Mouse (Mus musculus) layer of hippocampus, adult 11-12 months (tissue): ENCODE results near the gene 4930523C07Rik.

ENCODE experiments used
- DNase-seq: peaks from one replicate; pipeline ENCODE4 v3.0.0; 2022; ENCODE audit warnings: low spot score

4930523C07Rik gene

DNA sequence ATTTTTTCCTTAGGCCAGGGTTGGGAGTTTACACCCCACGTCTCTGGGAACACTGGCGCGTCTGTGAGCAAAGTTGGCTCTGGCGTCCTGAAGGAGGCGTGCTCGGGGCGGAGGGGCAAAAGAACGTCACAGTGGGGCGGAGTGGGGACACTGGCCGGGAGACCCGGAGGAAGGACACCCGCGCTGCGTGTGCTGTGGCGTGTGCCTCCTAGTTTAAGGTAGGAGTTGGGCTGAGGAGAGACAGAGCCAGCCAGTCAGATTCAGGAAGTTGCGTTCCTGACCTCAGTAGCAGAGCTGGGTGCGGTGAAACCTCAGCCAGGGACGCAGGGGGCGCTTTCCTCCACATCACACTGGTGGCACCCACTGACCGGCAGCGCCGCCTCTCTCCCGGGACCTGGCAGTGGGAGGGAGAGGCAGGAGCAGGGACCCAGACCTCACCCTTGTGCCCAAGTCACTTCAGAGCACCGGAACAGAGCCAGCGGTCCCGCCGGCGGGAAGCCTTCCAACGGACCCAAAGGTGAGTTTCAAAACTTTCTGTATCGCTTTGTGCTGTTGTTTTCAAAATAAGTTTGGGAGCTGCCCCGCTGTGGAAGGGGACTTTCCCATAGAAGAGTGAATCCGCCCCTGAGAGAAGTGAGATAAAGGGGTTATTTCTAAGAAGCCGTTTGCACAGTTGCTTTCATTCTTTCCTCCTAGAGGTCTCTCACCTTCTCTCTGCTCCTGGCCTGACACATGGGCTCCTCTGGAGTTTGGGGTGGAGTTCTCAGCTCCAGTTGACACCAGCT is at the start of gene 4930523C07Rik:
Gene 4930523C07Rik, plus strand, starts transcription at position 146 of the 785 bp plus-strand sequence.
- peak; percentile 9 for DNase-seq

DNA sequence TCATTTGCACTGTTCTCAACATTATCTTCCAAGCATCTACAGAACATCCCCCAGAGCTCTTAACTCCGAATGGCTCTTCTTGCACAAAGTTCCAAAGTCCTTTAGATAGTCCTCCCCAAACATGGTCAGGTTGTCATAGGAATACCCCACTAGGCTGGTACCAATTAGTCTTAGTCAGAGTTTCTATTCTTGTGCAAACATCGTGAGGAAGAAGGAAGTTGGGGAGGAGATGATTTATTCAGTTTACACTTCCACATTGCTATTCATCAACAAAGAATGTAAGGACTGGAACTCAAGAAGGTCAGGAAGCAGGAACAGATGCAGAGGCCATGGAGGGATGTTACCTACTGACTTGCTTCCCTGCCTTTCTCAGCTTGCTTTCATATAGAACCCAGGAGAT is 46.9 kb upstream of the 4930523C07Rik start:
- DNase-seq, result no peak

GRCm38 (mm10) chr1:159998349-159998748 is 45.8 kb upstream of the 4930523C07Rik start:
- DNase-seq, result no peak

DNA sequence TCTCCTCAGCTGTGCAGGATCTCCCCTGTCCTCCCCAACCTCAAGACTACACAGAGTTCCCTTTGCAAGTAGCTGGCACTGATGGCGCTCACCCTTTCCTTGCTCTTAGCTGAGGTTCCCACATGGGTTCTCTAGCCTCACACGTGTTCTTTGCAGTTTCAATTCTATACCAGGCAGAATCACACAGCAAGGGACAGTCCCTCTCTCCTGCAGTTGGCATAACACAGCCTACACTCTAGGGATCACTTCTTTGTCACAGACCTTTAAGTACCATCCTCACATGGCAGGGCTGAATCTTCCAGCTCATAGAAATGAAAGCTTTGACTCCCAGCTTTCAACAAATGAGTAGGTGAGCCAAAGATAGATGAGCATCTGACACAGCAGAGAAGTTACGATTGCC is 45.0 kb upstream of the 4930523C07Rik start:
- no peak for DNase-seq

DNA sequence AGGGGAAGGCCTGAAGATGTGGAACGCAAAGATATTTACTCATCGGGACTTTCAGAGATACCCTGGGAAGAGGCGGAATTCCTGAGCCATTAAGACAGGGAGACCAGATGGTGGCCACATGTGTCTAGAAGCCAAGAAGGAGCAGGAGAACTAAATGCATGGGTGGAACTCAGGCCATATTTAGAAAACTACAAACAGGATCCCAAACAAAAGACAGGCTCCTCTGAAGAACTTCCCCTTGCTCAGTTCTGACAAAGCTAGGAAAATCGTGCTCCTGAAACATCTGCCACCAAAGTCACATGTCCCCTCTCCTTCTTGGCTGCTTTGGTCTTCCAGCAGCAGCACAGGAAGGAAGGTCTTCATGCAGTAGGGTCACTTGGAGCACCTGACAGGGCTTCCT is 38.9 kb upstream of the 4930523C07Rik start:
- no peak for DNase-seq

DNA sequence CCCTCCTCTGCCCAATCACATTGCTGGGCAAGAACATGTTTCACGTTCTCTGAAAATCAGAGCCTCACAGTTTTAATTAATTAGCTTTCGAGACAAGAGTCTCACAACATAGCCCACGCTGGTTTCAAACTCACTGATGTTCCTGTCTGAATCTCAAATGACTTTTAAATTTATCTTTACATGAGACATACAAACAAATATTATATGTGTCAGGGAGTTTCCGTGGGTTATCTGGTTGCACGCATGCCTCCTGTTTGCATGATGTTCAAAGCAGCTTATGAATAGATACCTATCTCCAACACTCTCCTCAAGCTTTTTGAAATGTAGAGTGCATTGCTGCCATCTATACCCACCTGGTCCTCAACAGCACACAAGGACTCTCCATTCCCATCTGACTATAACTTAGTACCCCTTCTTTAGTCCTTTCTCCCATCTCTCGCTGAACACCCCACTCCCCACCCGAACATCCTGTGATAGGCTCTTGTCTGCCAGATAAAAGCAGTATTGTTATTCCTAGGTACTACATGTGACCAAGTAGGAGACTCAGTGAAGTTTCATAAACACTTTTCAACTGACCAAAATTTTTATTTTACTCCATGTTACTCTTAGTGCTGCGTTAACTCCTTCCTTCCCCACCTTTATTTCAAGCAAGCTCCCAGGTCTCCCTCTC is 37.1 kb upstream of the 4930523C07Rik start:
- DNase-seq, result no peak

DNA sequence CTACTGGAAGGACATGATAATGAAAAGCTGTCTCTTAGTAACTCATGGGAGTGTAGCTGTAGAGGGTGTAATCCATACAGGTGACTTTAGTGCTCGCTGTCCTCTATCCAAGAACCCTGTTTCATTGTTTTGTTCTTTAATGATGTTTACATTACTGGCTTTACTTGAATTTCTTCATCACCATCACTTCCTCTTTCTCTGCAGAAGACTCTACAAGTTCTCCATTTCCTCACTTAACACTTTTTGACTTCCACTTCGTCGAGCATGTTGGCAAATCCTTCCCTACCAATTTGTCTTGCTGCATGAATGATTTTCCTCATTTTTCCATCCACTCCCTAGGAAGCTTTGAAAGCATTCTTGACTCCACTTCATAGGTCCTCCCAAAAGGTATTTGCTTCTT is 31.1 kb upstream of the 4930523C07Rik start:
- no peak for DNase-seq

DNA sequence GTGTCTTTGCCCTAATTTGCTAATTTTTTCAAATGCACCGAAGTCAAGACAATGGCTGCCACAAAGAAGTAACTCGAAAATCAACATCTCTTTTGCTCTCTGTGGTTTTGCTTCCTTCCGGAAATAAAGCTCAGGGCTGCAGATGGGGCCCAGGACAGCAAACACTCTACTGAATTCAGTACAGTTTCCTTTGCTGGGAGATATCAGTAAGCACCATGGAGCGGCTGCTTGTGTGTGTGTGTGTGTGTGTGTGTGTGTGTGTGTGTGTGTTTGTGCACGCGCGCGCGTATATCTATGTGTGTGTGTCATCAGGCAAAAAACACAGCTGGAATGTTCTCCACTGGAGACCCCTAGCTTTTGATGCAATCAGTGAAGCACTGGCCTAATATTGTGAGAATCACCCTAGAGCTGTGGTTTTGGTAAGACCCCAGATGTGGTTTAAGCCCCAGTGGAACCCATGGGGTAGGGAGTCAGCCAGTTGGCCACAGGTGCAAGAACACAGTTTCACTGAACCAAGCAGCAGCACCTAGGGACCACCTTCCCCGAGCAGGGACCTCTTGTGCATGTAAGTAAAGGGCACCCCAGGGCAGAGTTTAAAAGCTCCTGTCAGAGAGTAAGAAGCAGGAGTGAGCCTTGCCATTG is 19.7 kb upstream of the 4930523C07Rik start:
- DNase-seq, result no peak

DNA sequence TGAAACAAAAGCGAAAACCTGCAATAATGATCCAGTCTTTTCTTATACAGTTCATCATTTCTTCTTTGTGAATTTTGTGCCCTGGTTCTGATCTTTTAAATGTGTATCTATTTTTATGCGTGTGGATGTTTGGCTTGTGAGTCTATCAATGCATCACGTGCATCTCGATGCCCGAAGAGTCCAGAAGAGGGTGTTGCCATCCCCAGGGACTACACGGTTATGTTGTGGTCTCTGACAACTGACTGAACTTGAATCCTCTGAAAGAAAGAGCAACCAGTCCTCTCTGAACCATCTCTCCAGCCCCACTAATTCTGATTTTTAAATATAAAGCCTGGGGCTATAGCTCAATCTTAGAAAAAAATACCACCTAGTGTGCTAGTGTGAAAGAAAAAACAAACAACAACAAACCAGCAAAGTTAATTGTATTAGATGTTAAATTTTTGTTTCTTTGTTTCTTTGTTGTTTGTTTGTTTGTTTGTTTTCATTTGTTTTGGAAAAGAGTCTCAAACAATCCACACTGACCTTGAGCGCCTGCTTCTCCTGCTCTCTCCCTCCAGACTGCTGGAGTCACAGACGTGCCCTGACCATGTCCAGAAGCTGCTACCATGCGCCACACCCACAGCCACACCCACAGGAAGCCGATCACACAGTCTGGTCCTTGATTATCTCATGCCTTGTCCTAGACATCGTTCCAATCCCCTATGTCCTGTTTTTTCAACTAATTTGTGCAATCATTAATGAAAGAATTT is 18.9 kb upstream of the 4930523C07Rik start:
- no peak for DNase-seq

DNA sequence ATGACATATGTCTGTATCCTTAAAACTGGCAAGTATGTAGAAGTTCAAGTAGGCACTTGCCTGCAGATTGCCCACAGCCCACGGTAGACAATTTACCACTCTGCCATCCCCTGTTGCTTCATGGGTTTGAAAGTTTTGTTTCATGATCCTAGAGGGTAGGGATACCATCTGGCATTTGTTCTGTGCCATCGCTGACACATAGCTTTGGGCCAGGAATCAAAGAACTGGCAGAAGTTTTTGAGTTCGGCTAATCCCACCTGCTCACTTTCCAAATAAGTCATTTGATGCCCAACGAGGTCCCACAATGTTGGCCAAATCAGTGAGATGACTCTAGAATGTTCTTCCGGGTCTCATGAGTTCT is 18.3 kb upstream of the 4930523C07Rik start:
- DNase-seq, result peak; percentile 29

DNA sequence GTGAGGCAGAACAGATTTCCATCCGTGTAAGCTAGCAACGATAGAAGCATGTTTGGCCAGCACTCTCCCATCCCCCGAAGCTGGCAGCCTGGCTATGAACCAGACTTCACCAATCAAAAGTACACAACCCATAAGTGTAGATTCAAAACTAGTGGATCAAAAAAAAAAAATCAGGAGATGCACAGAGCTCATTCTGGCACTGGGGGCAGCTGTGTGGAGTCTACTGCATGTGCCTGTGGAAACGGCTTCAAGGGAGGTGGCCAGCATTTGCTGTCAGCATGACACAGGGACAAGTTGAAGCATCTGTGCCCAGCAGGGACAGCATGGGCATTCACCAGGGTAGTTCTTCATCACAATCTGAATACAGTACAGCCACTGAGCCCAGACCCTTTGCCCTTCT is 16.2 kb upstream of the 4930523C07Rik start:
- DNase-seq, result no peak

GRCm38 (mm10) chr1:160033948-160034598 is 10.1 kb upstream of the 4930523C07Rik start:
- no peak for DNase-seq

- DNase-seq, result no peak
Observed at GRCm38 (mm10) chr1:160035561-160035960, 8.6 kb upstream of the 4930523C07Rik start.

- DNase-seq, result peak; percentile 13
Observed at GRCm38 (mm10) chr1:160036996-160037521, 7.1 kb upstream of the 4930523C07Rik start.

DNA sequence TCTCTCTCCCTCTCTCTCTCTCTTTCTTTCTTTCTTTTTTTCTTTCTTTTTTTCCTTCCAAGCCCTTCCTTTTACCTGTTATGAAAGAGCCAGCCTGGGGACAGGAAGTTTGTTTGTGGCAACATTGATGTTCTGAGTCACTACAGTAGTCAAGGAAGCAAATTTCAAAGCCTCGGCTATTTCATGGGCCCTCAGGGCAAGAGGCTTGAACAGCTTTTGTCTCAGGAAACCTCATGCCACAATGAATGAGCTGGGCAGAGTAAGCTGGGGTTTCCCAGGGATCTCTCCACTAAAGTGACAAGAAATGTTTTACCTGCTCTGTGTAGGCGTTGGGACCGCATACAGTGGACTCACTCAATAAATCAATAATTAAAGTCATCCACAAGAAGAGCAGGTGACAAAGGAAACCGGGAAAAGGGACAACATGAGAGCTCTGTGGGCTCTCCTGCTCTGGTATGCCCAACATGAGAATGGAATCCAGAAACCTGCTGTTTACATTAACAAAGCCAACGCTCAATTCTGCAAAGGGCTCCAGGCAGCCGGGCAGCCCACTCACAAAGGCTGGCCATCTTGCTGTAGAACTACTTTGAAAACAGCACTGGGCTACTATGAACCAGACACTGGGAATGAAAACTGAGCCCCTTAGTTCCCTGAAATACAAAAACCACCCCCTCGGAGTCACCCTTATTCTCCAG is 4.1 kb upstream of the 4930523C07Rik start:
- no peak for DNase-seq

GRCm38 (mm10) chr1:160041264-160041775 is 2.9 kb upstream of the 4930523C07Rik start:
- DNase-seq, result no peak

- no peak for DNase-seq
Observed at GRCm38 (mm10) chr1:160042351-160042750, 1.8 kb upstream of the 4930523C07Rik start.

DNA sequence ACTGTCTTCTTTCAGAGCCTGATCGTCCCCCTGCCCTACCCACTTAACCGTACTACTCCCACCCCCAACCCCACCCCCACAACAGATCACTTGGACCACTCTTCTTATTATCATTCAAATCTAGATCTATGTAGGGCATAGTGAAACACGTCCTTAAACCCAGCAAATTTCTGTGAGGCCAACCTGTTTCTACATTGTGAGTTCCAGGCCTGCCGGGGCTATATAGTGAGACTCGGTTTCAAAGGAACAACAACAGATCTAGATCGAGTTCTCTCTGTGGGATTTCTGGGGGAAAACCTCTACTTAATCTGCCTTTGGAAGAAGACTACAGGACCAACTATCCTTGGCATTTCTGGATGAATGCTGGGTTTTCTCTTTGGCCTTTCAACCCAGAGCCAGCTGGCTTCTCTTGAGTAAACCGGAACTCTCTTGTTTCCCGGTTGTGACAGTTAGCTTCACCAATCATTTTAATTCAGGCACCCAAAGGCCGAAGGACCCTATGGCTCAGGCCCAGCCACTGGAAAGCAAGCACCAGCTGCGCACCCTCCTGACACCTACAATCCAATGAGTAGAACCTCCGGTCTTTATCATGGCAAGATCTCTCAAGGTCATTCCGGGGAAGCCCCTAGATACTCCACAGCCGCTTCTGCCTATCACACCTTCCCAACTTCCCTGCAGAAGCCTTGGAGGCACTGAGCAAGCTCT is 759 bp upstream of the 4930523C07Rik start:
- no peak for DNase-seq

GRCm38 (mm10) chr1:160045056-160045715 is 1.0 kb downstream of the 4930523C07Rik start:
- no peak for DNase-seq

DNA sequence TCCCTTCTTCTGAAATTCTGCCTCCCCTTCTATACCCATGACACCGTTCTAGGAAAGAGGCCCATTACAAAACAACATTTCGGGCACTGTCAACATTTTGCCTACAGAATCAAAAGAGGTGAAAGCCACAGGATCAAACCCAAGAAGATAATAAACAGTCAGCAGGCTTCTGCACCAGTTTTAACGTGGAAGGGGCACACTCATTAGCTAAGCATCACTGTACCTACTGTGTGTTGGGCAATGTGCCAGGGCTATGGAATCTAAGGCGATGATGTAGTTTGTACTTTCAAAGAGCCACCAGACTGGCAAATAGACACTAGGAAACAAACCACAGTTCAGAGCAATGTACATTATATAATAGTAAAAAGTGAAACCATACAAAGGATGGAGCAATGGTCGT is 1.8 kb downstream of the 4930523C07Rik start:
- no peak for DNase-seq
